Mouse (Mus musculus): ENCODE measurements around the gene Igsf23. TPM values are rescaled to one million over a fixed set of nuclear protein-coding genes. Genes with fewer than 3 reads are reported as not detected.

Igsf23 gene
- polyA plus RNA-seq, 1 experiment: 22.4 TPM

DNA sequence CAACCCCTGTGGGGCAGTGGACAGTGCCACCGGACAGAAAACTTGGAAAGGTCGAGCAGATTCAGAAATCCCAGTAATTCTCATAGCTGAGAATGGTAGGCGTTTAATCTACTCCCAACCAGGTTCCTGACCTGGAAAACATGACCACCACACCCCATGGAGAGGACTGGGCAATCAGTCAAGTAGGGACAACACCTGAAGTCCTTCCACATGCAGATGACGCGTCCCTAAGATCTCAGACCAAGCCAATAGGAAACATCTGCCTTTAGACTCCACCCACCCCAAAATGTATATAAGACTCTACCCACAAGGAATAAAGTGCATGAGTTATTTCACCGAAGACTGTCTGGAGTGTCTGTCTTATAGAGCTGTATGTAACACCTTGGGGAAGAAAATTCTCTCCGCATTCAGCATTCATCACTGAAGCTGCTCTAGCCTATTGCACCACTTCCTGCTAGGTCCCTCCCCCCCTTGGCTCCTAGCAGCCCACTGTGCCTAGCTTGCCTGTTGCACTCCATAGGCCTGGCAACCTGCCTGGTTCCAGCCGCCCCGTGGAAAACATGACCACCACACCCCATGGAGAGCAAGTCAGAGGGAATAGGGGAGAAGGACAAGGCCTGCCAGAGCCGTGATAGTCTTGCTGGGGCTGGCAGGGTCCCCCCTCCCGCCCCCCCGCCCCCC is 10.9 kb downstream of the Igsf23 start:
- Histone ChIP-seq H3K27me3 (ENCODE audit: control insufficient read depth, insufficient read depth, low read length) (no peaks in the 10 kb centered on the region), H3K4me3 (ENCODE audit: control insufficient read depth, insufficient read depth, low read length) (no peak overlapping the region), H3K36me3 (ENCODE audit: control insufficient read depth, insufficient read depth, low read length) (no peaks in the 10 kb centered on the region), H3K4me1 (replicated peaks; ENCODE audit: control insufficient read depth, insufficient read depth, low read length) (peaks cover 70% of the 10 kb centered on the region), H3K27ac (ENCODE audit: control insufficient read depth, insufficient read depth, low read length) (peak overlapping the region; percentile 89)
- TF ChIP-seq CTCF (IDR thresholded peaks at IDR 0.05; ENCODE audit: borderline replicate concordance, control insufficient read depth, extremely low read depth, insufficient read depth, low read length, poor library complexity): no peak
- TF ChIP-seq POLR2A (IDR thresholded peaks at IDR 0.05; ENCODE audit: control insufficient read depth, extremely low read depth, insufficient read depth, low read length, poor library complexity): no peak
- DNase-seq: peak; percentile 72
- WGBS: 38% methylated on average over 12 of the region's 12 CpGs

DNA sequence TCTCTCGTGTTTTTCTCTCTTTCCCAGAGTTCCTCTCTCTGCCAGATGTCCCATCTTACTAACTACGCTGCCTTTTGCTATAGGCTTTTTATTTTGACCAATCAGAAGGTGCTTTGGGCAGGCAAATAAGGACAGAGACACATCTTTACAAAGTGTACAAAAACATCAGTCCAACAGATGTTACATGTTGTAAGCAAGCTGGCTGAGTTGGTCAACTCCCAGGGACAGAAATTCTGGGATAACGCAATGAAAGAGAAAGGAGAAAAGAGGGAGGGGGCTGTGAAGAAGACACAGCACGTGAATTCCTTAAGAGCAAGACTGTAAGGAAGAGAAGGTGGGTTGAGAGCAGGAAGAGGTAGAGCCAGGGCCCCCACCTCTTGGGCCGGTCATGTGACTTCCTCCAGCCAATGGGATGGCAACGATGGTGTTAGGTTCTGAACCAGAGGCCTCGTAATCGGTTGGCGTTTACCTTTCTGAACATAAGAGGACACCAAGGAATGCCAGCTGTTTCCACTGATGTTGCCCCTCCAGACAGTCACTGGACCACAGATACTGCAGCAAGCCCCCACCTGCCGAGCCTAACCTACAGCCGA is 13.2 kb downstream of the Igsf23 start:
- no peak overlapping the region for H3K27ac ChIP-seq (ENCODE audit: control insufficient read depth, insufficient read depth, low read length)

DNA sequence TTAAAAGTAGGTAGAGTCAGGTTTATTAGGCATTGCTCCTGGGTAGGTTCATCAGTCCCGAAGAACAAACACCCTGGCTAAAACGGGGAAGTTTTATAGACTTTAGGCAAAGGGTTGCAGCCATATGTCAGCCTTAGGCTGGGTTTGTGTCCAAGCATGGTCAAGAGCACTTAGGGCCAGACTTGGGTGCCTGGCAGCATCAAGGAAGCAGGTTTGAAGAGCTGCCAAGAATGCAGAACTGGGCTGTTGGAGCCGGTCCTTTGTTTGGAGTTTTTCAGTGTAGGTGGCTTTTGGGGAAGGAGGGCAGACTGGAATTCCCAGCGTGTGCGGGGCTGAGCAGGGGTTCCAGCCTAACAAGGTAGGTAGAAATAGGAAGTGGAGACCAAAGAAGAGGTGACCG is 14.6 kb downstream of the Igsf23 start:
- H3K4me1 ChIP-seq (replicated peaks; ENCODE audit: control insufficient read depth, insufficient read depth, low read length): peaks cover 75% of the 10 kb centered on the region
- H3K27ac ChIP-seq (ENCODE audit: control insufficient read depth, insufficient read depth, low read length): peak overlapping the region; percentile 94
- DNase-seq: no peak
- WGBS: 73% methylated on average over 6 of the region's 6 CpGs
- no peaks in the 10 kb centered on the region for H3K36me3 ChIP-seq (ENCODE audit: control insufficient read depth, insufficient read depth, low read length)
- TF ChIP-seq POLR2A (IDR thresholded peaks at IDR 0.05; ENCODE audit: control insufficient read depth, extremely low read depth, insufficient read depth, low read length, poor library complexity) (no peak), CTCF (IDR thresholded peaks at IDR 0.05; ENCODE audit: borderline replicate concordance, control insufficient read depth, extremely low read depth, insufficient read depth, low read length, poor library complexity) (no peak)
- H3K4me3 ChIP-seq (ENCODE audit: control insufficient read depth, insufficient read depth, low read length): no peak overlapping the region
- H3K27me3 ChIP-seq (ENCODE audit: control insufficient read depth, insufficient read depth, low read length): no peaks in the 10 kb centered on the region

More for the DNA sequence above, 13.2 kb downstream of the Igsf23 start:
- H3K27me3 ChIP-seq (ENCODE audit: control insufficient read depth, insufficient read depth, low read length): no peaks in the 10 kb centered on the region
- H3K4me1 ChIP-seq (replicated peaks; ENCODE audit: control insufficient read depth, insufficient read depth, low read length): peaks cover 74% of the 10 kb centered on the region
- H3K4me3 ChIP-seq (ENCODE audit: control insufficient read depth, insufficient read depth, low read length): no peak overlapping the region
- TF ChIP-seq CTCF (IDR thresholded peaks at IDR 0.05; ENCODE audit: borderline replicate concordance, control insufficient read depth, extremely low read depth, insufficient read depth, low read length, poor library complexity): no peak
- TF ChIP-seq POLR2A (IDR thresholded peaks at IDR 0.05; ENCODE audit: control insufficient read depth, extremely low read depth, insufficient read depth, low read length, poor library complexity): no peak
- no peaks in the 10 kb centered on the region for H3K36me3 ChIP-seq (ENCODE audit: control insufficient read depth, insufficient read depth, low read length)
- DNase-seq: no peak
- 84% methylated on average over 11 of the region's 11 CpGs for WGBS

DNA sequence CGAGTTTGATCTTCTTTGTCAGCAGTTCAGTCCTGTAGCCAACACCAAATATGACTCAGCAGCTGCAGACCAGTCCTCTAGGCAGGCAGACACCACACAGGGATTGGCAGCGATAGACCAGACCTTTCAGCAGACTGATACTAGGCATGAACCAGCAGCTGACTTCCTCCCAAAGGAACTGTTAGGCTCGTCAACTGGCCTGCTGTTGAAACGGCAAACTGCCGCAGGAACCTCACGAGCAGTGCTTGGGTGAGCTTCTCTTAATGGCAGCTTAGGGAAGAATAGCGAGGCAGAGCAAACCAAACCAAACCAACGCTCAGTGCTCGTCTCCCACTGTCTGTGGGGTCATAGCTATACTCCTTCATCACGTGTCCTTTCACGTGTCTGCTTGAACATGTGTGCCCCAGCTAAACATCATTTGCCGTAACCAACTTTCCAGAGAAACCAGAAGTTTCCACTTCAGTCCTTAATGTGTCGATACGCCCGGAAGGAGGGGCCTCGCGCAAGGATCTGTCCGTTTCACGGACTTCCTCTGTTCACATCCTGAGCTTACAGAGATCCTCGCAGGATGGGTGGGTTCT is 15.3 kb downstream of the Igsf23 start:
- WGBS: 4% methylated on average over 20 of the region's 20 CpGs
- Histone ChIP-seq H3K4me1 (replicated peaks; ENCODE audit: control insufficient read depth, insufficient read depth, low read length) (peaks cover 74% of the 10 kb centered on the region), H3K36me3 (ENCODE audit: control insufficient read depth, insufficient read depth, low read length) (no peaks in the 10 kb centered on the region), H3K4me3 (ENCODE audit: control insufficient read depth, insufficient read depth, low read length) (peak overlapping the region; percentile 10), H3K27ac (ENCODE audit: control insufficient read depth, insufficient read depth, low read length) (peak overlapping the region; percentile 94), H3K27me3 (ENCODE audit: control insufficient read depth, insufficient read depth, low read length) (no peaks in the 10 kb centered on the region)
- DNase-seq: peak; percentile 71
- no peak for TF ChIP-seq POLR2A (IDR thresholded peaks at IDR 0.05; ENCODE audit: control insufficient read depth, extremely low read depth, insufficient read depth, low read length, poor library complexity)
- TF ChIP-seq CTCF (IDR thresholded peaks at IDR 0.05; ENCODE audit: borderline replicate concordance, control insufficient read depth, extremely low read depth, insufficient read depth, low read length, poor library complexity): no peak

DNA sequence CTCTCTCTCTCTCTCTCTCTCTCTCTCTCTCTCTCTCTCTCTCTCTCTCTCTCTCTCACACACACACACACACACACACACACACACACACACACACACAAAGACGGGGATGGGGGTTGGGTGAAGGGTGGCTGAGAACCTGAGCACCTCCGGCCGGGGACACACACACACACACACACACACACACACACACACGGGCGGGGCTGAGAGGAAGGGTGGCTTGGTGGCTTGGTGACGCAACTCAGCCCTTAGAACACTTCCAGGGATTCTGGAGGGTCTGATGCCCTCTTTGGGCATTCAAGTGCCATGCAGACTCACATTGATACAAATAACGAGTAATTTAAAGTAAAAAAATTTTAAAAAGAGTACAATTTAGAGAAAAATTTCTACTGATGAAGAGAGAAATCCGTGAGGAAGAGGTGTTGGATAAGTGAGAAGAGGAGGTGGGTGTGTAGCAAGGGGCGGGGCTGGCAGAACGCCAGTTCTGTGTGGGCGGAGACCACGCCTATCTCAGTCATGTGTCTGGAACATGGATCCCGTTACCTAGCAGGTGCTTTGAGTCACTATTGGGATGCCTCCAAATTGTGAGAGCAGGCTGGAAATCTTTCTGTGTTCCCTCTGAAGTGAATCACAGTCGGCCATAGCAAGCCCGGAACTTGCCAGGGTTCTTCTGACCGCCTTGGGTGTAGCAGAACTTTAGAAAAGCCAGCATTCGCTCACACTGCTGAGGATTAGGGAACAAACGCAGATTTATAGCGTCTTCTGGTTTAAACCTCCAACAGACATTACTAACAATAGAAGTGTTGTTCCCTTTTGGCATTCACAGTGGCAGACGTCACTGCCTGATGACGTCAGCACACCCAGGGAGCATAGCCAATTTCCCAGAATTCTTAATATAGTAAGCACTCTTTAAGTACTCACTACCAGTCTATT is 17.4 kb downstream of the Igsf23 start:
- WGBS: 3% methylated on average over 21 of the region's 21 CpGs
- Histone ChIP-seq H3K27me3 (ENCODE audit: control insufficient read depth, insufficient read depth, low read length) (no peaks in the 10 kb centered on the region), H3K4me3 (ENCODE audit: control insufficient read depth, insufficient read depth, low read length) (peak overlapping the region; percentile 5), H3K27ac (ENCODE audit: control insufficient read depth, insufficient read depth, low read length) (peak overlapping the region; percentile 94), H3K4me1 (replicated peaks; ENCODE audit: control insufficient read depth, insufficient read depth, low read length) (peaks cover 62% of the 10 kb centered on the region), H3K36me3 (ENCODE audit: control insufficient read depth, insufficient read depth, low read length) (no peaks in the 10 kb centered on the region)
- DNase-seq: peak; percentile 73
- TF ChIP-seq CTCF (IDR thresholded peaks at IDR 0.05; ENCODE audit: borderline replicate concordance, control insufficient read depth, extremely low read depth, insufficient read depth, low read length, poor library complexity) (no peak), POLR2A (IDR thresholded peaks at IDR 0.05; ENCODE audit: control insufficient read depth, extremely low read depth, insufficient read depth, low read length, poor library complexity) (no peak)

Measured in thymus, adult 2 months (tissue).